Mouse (Mus musculus): ENCODE measurements around the gene Dusp15. TPM values are rescaled to one million over a fixed set of nuclear protein-coding genes. Genes with fewer than 3 reads are reported as not detected.

Gene Dusp15
- total RNA-seq, 2 experiments from 2014 or later, result 10.0 to 10.8 TPM

GRCm38 (mm10) chr2:152931456-152932160, 19.9 kb downstream of the Dusp15 start:
- DNase-seq (ENCODE audit: low spot score in 2 of 2), result no peak

- no peak for DNase-seq (ENCODE audit: low spot score in 2 of 2)
Measured at GRCm38 (mm10) chr2:152930276-152930675, 21.2 kb downstream of the Dusp15 start.

- no peak for DNase-seq (ENCODE audit: low spot score in 2 of 2)
Measured at GRCm38 (mm10) chr2:152928988-152929370, 22.5 kb downstream of the Dusp15 start.

DNA sequence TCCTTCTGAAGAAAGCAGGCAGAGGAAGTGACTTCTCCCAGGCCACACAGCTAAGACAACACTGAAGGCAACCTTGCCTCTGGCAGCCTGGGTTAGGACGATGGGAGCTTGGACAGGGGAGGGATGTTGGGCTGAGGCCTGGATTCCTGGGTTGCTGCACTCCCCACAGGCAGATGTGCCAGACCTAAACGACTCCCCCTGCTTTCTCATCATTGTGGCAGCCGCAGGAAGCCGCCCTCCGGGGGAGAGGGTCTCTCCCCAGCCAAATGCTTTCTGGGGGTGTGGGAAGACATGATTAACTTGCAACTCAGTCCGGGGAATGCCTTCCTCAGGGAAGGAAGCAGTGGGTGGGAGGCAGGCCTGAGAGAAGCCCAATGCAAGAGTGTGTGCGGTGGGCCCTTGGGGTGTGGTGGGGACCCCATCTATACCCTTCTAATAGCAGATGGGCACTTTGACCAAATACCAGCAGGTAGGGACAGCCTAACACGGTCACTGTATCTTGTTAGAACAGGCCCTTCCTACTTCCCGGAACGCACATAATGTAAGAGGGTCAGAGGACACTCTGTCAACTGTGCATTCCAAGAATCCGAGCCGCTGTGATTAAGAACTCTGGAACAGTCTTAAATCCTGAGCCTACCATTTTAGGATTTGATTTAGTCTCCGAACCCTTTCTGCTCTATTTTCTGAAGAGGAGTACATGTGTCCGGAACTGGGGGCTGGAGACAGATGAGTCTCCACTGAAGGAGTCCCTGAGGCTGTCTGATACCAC, 23.1 kb downstream of the Dusp15 start:
- no peak for DNase-seq (ENCODE audit: low spot score in 2 of 2)

- no peak for DNase-seq (ENCODE audit: low spot score in 2 of 2)
Measured at GRCm38 (mm10) chr2:152927371-152927770, 24.1 kb downstream of the Dusp15 start.

DNA sequence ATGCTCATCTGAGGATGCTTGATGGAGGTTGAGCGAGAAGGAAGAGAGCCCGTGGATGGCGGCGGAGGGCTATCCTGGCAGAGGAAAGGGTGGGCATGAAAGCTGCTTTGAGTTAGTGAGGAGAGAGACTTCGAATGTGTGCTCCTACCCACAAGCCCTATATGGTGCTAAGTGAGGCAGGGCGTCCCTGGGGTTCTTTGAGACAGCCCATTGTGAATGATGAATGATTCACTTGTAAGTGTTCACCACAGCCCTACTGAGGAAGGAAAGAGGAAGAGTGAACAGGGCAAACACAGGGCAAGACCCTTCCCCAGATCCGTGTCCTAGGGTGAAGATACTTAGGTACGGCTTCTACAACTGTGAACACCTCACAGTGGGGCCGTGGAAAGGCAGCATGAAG, 24.6 kb downstream of the Dusp15 start:
- DNase-seq (ENCODE audit: low spot score in 2 of 2), result no peak

- DNase-seq (ENCODE audit: low spot score in 2 of 2), result no peak
Measured at GRCm38 (mm10) chr2:152925189-152925872, 26.2 kb downstream of the Dusp15 start.

DNA sequence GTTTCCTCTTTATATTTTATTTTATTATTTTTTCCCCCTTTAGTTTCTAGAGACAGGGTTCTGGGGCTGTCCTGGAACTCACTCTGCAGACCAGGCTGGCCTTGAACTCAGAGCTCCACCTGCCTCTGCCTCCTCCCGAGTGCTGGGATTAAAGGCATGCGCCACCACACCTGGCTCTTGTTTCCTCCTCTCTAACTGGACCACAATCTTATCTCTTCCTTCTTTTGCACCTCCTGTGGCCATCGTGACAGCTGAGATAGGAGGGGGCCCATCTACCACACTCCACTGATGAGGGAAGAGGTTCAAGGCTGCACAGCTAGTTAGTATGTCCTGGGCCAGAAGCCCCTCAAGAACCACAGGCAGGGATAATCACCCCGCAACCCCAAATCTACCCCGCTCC, 27.0 kb downstream of the Dusp15 start:
- DNase-seq (ENCODE audit: low spot score in 2 of 2), result no peak

DNA sequence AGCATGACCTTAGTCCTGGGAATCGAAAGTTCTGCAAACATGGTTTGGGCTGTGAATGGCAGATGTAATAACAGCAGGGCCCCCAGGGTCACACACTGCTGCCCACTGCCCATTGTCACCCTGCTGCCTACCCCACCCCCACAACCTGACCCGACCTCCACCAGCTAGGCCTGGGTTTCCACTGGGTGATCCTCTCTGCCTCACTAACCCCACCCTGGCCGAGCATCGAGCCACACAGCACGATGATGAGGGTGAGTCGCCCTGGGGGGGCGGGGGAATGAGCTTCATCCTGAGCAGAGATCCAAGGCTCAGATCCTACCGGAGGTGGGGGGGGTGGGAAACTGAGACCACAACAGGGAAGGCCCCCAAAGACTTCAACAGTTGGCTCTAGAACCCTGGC, 27.4 kb downstream of the Dusp15 start:
- no peak for DNase-seq (ENCODE audit: low spot score in 2 of 2)

- DNase-seq (ENCODE audit: low spot score in 2 of 2), result no peak
Measured at GRCm38 (mm10) chr2:152923621-152924020, 27.9 kb downstream of the Dusp15 start.

DNA sequence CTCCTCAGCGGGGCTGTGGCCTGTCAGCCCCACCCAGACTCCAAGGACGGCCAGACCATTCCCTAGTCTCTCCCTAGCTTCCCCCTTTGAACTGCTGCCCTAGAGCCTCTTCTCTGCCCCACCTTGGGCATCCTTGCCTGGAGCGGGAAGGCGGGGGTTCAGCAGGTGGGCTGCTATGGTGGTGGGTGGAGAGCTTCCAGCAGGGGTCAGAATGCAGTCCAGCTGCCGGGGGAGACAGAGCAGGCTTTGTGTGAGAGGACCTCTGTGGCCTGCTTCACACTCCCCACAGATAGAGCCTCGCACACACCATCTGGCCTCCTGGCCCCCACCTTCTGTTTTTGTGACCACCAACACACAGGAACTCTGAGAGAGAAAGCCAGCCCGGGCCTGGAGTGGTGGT, 29.1 kb downstream of the Dusp15 start:
- DNase-seq (ENCODE audit: low spot score in 2 of 2), result no peak

GRCm38 (mm10) chr2:152917671-152918070, 33.8 kb downstream of the Dusp15 start:
- no peak for DNase-seq (ENCODE audit: low spot score in 2 of 2)

- no peak for DNase-seq (ENCODE audit: low spot score in 2 of 2)
Measured at GRCm38 (mm10) chr2:152916111-152916510, 35.4 kb downstream of the Dusp15 start.

- no peak for DNase-seq (ENCODE audit: low spot score in 2 of 2)
Measured at GRCm38 (mm10) chr2:152915453-152915852, 36.0 kb downstream of the Dusp15 start.

GRCm38 (mm10) chr2:152914310-152915120, 37.0 kb downstream of the Dusp15 start:
- DNase-seq (ENCODE audit: low spot score in 2 of 2), result peak; percentile 79 to 92

GRCm38 (mm10) chr2:152913471-152913870, 38.0 kb downstream of the Dusp15 start:
- DNase-seq (ENCODE audit: low spot score in 2 of 2), result no peak

DNA sequence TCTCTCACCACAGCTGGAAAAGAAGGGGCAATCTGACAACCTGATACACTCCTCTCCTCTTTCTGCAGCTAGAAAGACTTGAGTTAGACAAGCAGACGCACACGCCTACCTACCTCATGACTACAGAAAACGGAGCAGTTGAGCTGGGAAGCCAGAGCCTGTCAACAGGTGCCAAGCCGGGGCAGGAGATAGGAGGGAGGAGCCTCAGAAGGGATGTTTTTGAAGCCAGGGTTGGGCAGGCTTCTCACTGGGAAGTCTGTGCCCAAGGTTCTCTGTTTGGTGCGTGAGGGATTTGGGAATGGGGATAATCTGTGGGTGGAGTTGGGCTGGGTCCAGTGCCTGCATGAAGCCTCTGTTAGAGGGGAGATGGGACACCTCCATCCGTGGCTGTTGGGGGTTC, 40.1 kb downstream of the Dusp15 start:
- DNase-seq (ENCODE audit: low spot score in 2 of 2), result no peak

DNA sequence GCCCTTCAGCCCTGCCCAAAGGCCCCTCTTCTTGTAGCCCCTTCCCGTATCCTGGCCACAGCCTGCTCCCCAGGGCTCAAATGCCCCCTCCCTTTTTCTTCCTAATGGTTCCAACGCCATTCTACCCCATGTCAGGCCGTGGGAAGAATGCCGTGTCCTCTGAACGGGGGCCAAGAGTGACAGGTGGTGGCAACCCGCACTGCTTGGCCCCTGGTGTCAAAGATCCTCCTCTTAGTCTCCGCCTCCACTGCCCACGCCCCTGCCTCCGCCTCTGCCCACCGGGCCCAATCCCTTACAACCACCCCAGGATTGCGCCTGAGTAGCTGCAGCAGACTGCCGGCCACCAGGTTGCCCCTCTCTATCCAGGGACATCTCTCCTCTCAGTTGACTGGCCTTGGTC, 40.5 kb downstream of the Dusp15 start, which contains the start of gene Mylk2:
Mylk2 (plus strand) TSS at position 322 of the 400 bp plus-strand sequence.
- DNase-seq (ENCODE audit: low spot score in 2 of 2), result no peak

- no peak for DNase-seq (ENCODE audit: low spot score in 2 of 2)
Measured at GRCm38 (mm10) chr2:152909848-152910247, 41.6 kb downstream of the Dusp15 start.

- no peak for DNase-seq (ENCODE audit: low spot score in 2 of 2)
Measured at GRCm38 (mm10) chr2:152907114-152907943, 44.2 kb downstream of the Dusp15 start.
